In genomic region chr1:165421357-165421915, GRCm38 (mm10) we compare ENCODE assay signal across 26 mouse cellular contexts. TPM values are rescaled to one million over a fixed set of nuclear protein-coding genes. Genes with fewer than 3 reads are reported as not detected.
A peak's percentile ranks its signal among the peaks of the same experiment; 100 is the strongest.
DNase-seq lines count a peak whose midpoint lies in the region; ATAC-seq and TF ChIP-seq lines count a peak whose summit lies in the region.
"Had no signal": no experiment of that assay in that cellular context is flagged by ENCODE, and none has a peak within 500 bp of the region (broad histone marks: within the 10 kb centered on the region; RNA-seq: fewer than 3 reads in every experiment).

No protein-coding gene starts in this region.

- H3K4me3 ChIP-seq in liver, adult 2 months (ENCODE audit: insufficient read depth, low read depth, low read length), result no peak overlapping the region
- H3K4me3 ChIP-seq in liver, embryonic 12.5 days, result no peak overlapping the region
- H3K4me3 ChIP-seq in liver, embryonic 15.5 days (replicated peaks), result no peak overlapping the region
- no peak overlapping the region for H3K4me3 ChIP-seq in liver, postnatal 0 days (ENCODE audit: low read depth, low read length)
- H3K4me3 ChIP-seq: embryonic facial prominence, embryonic 13.5 days; embryonic facial prominence, embryonic 15.5 days; erythroblast, embryonic 14.5 days; forebrain, embryonic 10.5 days; forebrain, embryonic 12.5 days had no signal

- 22% methylated on average over 7 of the region's 7 CpGs for WGBS in liver, adult 2 months
- WGBS in liver, embryonic 12.5 days (ENCODE audit: insufficient replicate concordance), result 74% methylated on average over 7 of the region's 7 CpGs
- WGBS in liver, embryonic 15.5 days (ENCODE audit: insufficient replicate concordance), result 77% methylated on average over 7 of the region's 7 CpGs
- WGBS in liver, postnatal 0 days (ENCODE audit: insufficient replicate concordance), result 74% methylated on average over 7 of the region's 7 CpGs

- no peaks in the 10 kb centered on the region for H3K27me3 ChIP-seq in liver, adult 2 months (ENCODE audit: control insufficient read depth, insufficient read depth, low read length)
- no peaks in the 10 kb centered on the region for H3K27me3 ChIP-seq in liver, embryonic 12.5 days (replicated peaks)
- no peaks in the 10 kb centered on the region for H3K27me3 ChIP-seq in liver, embryonic 15.5 days
- no peaks in the 10 kb centered on the region for H3K27me3 ChIP-seq in liver, postnatal 0 days (ENCODE audit: insufficient read depth, low read length)
- H3K27me3 ChIP-seq: embryonic facial prominence, embryonic 13.5 days; embryonic facial prominence, embryonic 15.5 days; forebrain, embryonic 12.5 days; Patski had no signal

- no peak for ATAC-seq in liver, embryonic 12.5 days
- no peak for ATAC-seq in liver, embryonic 15.5 days (ENCODE audit: insufficient read depth)
- peak; percentile 87 for ATAC-seq in liver, postnatal 0 days
- ATAC-seq: activated CD4-positive, CD25-positive, alpha-beta regulatory T cell, adult 4 months; forebrain, embryonic 14.5 days; forebrain, embryonic 16.5 days; Patski had no signal

- H3K79me2 ChIP-seq in liver, adult 2 months (ENCODE audit: control insufficient read depth, insufficient read depth, low read length), result no peaks in the 10 kb centered on the region; the same call in 1 of the 2 replicates

- peak; percentile 85 for TF ChIP-seq EP300 in liver, postnatal 0 days (IDR thresholded peaks at IDR 0.05; ENCODE audit: low read depth)

- H3K4me1 ChIP-seq in liver, adult 2 months (ENCODE audit: control insufficient read depth, insufficient read depth, low read length), result peaks cover 8% of the 10 kb centered on the region
- peaks cover 5% of the 10 kb centered on the region for H3K4me1 ChIP-seq in liver, embryonic 12.5 days
- H3K4me1 ChIP-seq in liver, embryonic 15.5 days (replicated peaks), result peaks cover 8% of the 10 kb centered on the region
- no peaks in the 10 kb centered on the region for H3K4me1 ChIP-seq in liver, postnatal 0 days (ENCODE audit: insufficient read depth)
- H3K4me1 ChIP-seq: embryonic facial prominence, embryonic 13.5 days; embryonic facial prominence, embryonic 15.5 days; forebrain, embryonic 12.5 days had no signal

- no peaks in the 10 kb centered on the region for H3K9me3 ChIP-seq in liver, embryonic 12.5 days (replicated peaks)
- H3K9me3 ChIP-seq in liver, embryonic 15.5 days (replicated peaks), result no peaks in the 10 kb centered on the region
- H3K9me3 ChIP-seq in liver, postnatal 0 days (ENCODE audit: low read length), result no peaks in the 10 kb centered on the region
- H3K9me3 ChIP-seq: embryonic facial prominence, embryonic 13.5 days; embryonic facial prominence, embryonic 15.5 days; forebrain, embryonic 10.5 days; forebrain, embryonic 12.5 days had no signal

- no peak overlapping the region for H3K4me2 ChIP-seq in liver, embryonic 12.5 days
- peak overlapping the region; percentile 1; the same call in 1 of the 2 replicates for H3K4me2 ChIP-seq in liver, embryonic 15.5 days
- H3K4me2 ChIP-seq in liver, postnatal 0 days (ENCODE audit: low read depth, low read length), result no peak overlapping the region
- H3K4me2 ChIP-seq: embryonic facial prominence, embryonic 13.5 days; embryonic facial prominence, embryonic 15.5 days; forebrain, embryonic 12.5 days had no signal

- no peak for TF ChIP-seq POLR2A in liver, adult 2 months (IDR thresholded peaks at IDR 0.05; ENCODE audit: extremely low read depth, insufficient read depth, low read length)

- peak; percentile 96 for DNase-seq in liver, adult 2 months (ENCODE audit: extremely low read depth, low read depth, low spot score)
- no peak for DNase-seq in liver
- no peak for DNase-seq in liver, postnatal 0 days
- no peak for DNase-seq in Muller cell, postnatal 12 days (ENCODE audit: inconsistent ontology term)
- no peak for DNase-seq in left cerebral cortex, adult 18-20 months (ENCODE audit: low spot score in 2 of 2)
- no peak for DNase-seq in spleen, adult 12 weeks (ENCODE audit: low spot score)
- DNase-seq: adrenal gland, postnatal 10 days; adrenal gland, postnatal 25 days; cerebellum, adult 11 months; cerebellum, adult 18-20 months; cerebellum, adult 8-10 months; cerebellum, adult 9-11 months; cerebellum, postnatal 14 days; cerebellum, postnatal 36 days; embryo, embryonic 11 days had no signal

- peaks cover 12% of the 10 kb centered on the region for H3K36me3 ChIP-seq in liver, adult 2 months (ENCODE audit: control insufficient read depth, insufficient read depth, low read length)
- peaks cover 29% of the 10 kb centered on the region for H3K36me3 ChIP-seq in liver, embryonic 12.5 days
- H3K36me3 ChIP-seq in liver, embryonic 15.5 days (replicated peaks), result peaks cover 13% of the 10 kb centered on the region
- peaks cover 5% of the 10 kb centered on the region; the same call in 1 of the 2 replicates for H3K36me3 ChIP-seq in liver, postnatal 0 days (replicated peaks; ENCODE audit: insufficient read depth, low read length)
- H3K36me3 ChIP-seq: embryonic facial prominence, embryonic 13.5 days; embryonic facial prominence, embryonic 15.5 days; forebrain, embryonic 10.5 days; forebrain, embryonic 12.5 days had no signal

- H3K27ac ChIP-seq in liver, adult 2 months (replicated peaks; ENCODE audit: insufficient read depth, low read depth, low read length), result peak overlapping the region; percentile 75
- H3K27ac ChIP-seq in liver, embryonic 12.5 days, result 0 out of 2 replicates have a peak overlapping the region, but pooled peaks have one; percentile 15
- no peak overlapping the region for H3K27ac ChIP-seq in liver, embryonic 15.5 days (replicated peaks)
- peak overlapping the region; percentile 83 for H3K27ac ChIP-seq in liver, postnatal 0 days (ENCODE audit: low read depth)
- H3K27ac ChIP-seq: embryonic facial prominence, embryonic 13.5 days; embryonic facial prominence, embryonic 15.5 days; forebrain, embryonic 10.5 days; forebrain, embryonic 12.5 days had no signal

- no peak overlapping the region for H3K9ac ChIP-seq in liver, adult 2 months (ENCODE audit: low read depth, low read length)
- H3K9ac ChIP-seq in liver, embryonic 12.5 days, result no peak overlapping the region
- H3K9ac ChIP-seq in liver, embryonic 15.5 days, result no peak overlapping the region
- no peak overlapping the region for H3K9ac ChIP-seq in liver, postnatal 0 days (replicated peaks)
- H3K9ac ChIP-seq: embryonic facial prominence, embryonic 13.5 days; embryonic facial prominence, embryonic 15.5 days; forebrain, embryonic 12.5 days had no signal

- no peak for TF ChIP-seq CTCF in liver, adult 2 months (IDR thresholded peaks at IDR 0.05; ENCODE audit: low read depth, low read length)
- no peak for TF ChIP-seq CTCF in liver, postnatal 0 days (IDR thresholded peaks at IDR 0.05; ENCODE audit: low read depth)

RNA-seq across cellular contexts. Expression of gene Dcaf6, which starts 38.8 kb away (rescaled TPM):
- 38.9 and 43.2 TPM in 2 replicates for total RNA-seq in liver, adult 2 months (2014; rRNA removed)
- polyA plus RNA-seq in liver, adult 2 months (2012; rRNA removed), result 16.5 and 20.5 TPM in 2 replicates
- 15.5 and 15.9 TPM in 2 replicates for polyA plus RNA-seq in liver, embryonic 12.5 days (2016; fragmentation: Nextera tagmentation; extraction: Ambion mirVana)
- 15.5 and 17.7 TPM in 2 replicates for polyA plus RNA-seq in liver, embryonic 15.5 days (2015; fragmentation: Nextera tagmentation; extraction: Ambion mirVana)
- polyA plus RNA-seq in liver, postnatal 0 days (2015; fragmentation: Nextera tagmentation; extraction: Ambion mirVana), result 17.0 and 17.4 TPM in 2 replicates
- total RNA-seq in left cerebral cortex, adult 18-20 months (2021), result 10 to 100 TPM; 88.5 to 93.5 TPM

RNA-seq across cellular contexts. Expression of gene Mpc2, which starts 39.0 kb away (rescaled TPM):
- total RNA-seq in liver, adult 2 months (2014; rRNA removed), result 279 and 312 TPM in 2 replicates
- 227 and 264 TPM in 2 replicates for polyA plus RNA-seq in liver, adult 2 months (2012; rRNA removed)
- 184 and 196 TPM in 2 replicates for polyA plus RNA-seq in liver, embryonic 12.5 days (2016; fragmentation: Nextera tagmentation; extraction: Ambion mirVana)
- polyA plus RNA-seq in liver, embryonic 15.5 days (2015; fragmentation: Nextera tagmentation; extraction: Ambion mirVana), result 245 and 270 TPM in 2 replicates
- polyA plus RNA-seq in liver, postnatal 0 days (2015; fragmentation: Nextera tagmentation; extraction: Ambion mirVana), result 858 and 927 TPM in 2 replicates
- 100 to 1,000 TPM; 121 to 124 TPM for total RNA-seq in left cerebral cortex, adult 18-20 months (2021)
